In the genomic region with DNA sequence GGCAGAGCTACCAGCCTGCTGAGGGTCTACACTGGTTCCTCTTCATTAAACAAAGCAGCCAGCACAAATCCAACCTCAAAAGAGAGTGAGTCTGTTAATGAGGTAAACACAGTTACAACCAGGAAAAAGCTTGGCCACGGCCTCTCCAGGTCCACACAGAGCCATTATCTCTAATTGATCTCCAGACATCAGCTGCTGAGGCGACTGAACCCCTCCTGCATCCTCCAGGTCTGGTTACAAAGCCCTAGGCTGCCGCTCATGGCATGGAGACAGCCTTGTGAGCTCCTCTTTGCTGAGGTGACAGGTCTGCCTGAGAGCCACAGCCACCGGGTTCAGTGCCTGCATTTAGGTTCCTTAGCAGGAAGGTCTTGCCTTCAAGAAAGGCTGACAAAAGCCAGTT, we compare ENCODE assay signal across 10 mouse cellular contexts. TPM values are rescaled to one million over a fixed set of nuclear protein-coding genes. Genes with fewer than 3 reads are reported as not detected.
DNase-seq lines count a peak whose midpoint lies in the region; ATAC-seq lines count a peak whose summit lies in the region.
"Had no signal": no experiment of that assay in that cellular context is flagged by ENCODE, and none has a peak within 500 bp of the region (broad histone marks: within the 10 kb centered on the region; RNA-seq: fewer than 3 reads in every experiment).

No protein-coding gene starts in this region.

- peak; percentile 64 for DNase-seq in embryo, embryonic 10 days (ENCODE audit: low spot score)
- DNase-seq in embryo, embryonic 9.5 days (ENCODE audit: extremely low spot score) = no peak
- no peak for DNase-seq in limb, embryonic 10.5 days (ENCODE audit: low spot score)
- no peak for DNase-seq in layer of hippocampus, adult 18-20 months (ENCODE audit: low spot score in 2 of 2)
- DNase-seq in cerebellum, postnatal 4 days (ENCODE audit: low spot score in 2 of 2) = no peak

- no peaks in the 10 kb centered on the region for H3K27me3 ChIP-seq in megakaryocyte, embryonic 14.5 days (replicated peaks)
- no peaks in the 10 kb centered on the region for H3K27me3 ChIP-seq in limb, embryonic 10.5 days (ENCODE audit: low read depth, poor library complexity, severe bottlenecking)
- no peaks in the 10 kb centered on the region for H3K27me3 ChIP-seq in stomach, embryonic 15.5 days (replicated peaks)

- no peak overlapping the region for H3K4me2 ChIP-seq in stomach, embryonic 15.5 days

- H3K9me3 ChIP-seq in megakaryocyte, embryonic 14.5 days = no peaks in the 10 kb centered on the region
- H3K9me3 ChIP-seq in limb, embryonic 10.5 days (replicated peaks) = no peaks in the 10 kb centered on the region
- H3K9me3 ChIP-seq in stomach, embryonic 15.5 days = no peaks in the 10 kb centered on the region

- peak overlapping the region; percentile 82 for H3K27ac ChIP-seq in limb, embryonic 10.5 days
- peak overlapping the region; percentile 70 for H3K27ac ChIP-seq in stomach, embryonic 15.5 days

- no peak overlapping the region for H3K9ac ChIP-seq in stomach, embryonic 15.5 days

- H3K36me3 ChIP-seq in megakaryocyte, embryonic 14.5 days (replicated peaks; ENCODE audit: low read length) = peaks cover 99% of the 10 kb centered on the region
- H3K36me3 ChIP-seq in limb, embryonic 10.5 days = no peaks in the 10 kb centered on the region
- no peaks in the 10 kb centered on the region for H3K36me3 ChIP-seq in stomach, embryonic 15.5 days

- WGBS in limb, embryonic 10.5 days = 4% methylated on average over 4 of the region's 4 CpGs
- 33% methylated on average over 4 of the region's 4 CpGs for WGBS in stomach, embryonic 15.5 days

- H3K4me1 ChIP-seq in megakaryocyte, embryonic 14.5 days = peaks cover 98% of the 10 kb centered on the region
- H3K4me1 ChIP-seq in limb, embryonic 10.5 days = peaks cover 59% of the 10 kb centered on the region
- peaks cover 25% of the 10 kb centered on the region for H3K4me1 ChIP-seq in stomach, embryonic 15.5 days

- ATAC-seq in megakaryocyte, adult 5-6 weeks (ENCODE audit: poor library complexity, severe bottlenecking) = no peak
- no peak for ATAC-seq in stomach, embryonic 15.5 days (ENCODE audit: insufficient read depth, low FRiP score, low read depth)

- H3K4me3 ChIP-seq in megakaryocyte, embryonic 14.5 days (replicated peaks) = peak overlapping the region; percentile 47
- H3K4me3 ChIP-seq in limb, embryonic 10.5 days = no peak overlapping the region
- no peak overlapping the region for H3K4me3 ChIP-seq in stomach, embryonic 15.5 days (replicated peaks)

RNA-seq across cellular contexts. Expression of gene 4930404H24Rik, which starts 35.1 kb away (rescaled TPM):
- polyA plus RNA-seq in megakaryocyte, embryonic 14.5 days (2012; ENCODE audit: insufficient read depth, low replicate concordance) = 0.54 TPM in 1 of 2 replicates, not detected in the other
- total RNA-seq in megakaryocyte, adult 5-6 weeks (2015) = not detected in 2 replicates
- total RNA-seq in megakaryocyte, adult 5-6 weeks (2017) = not detected in 2 replicates
- not detected in 2 replicates for polyA plus RNA-seq in limb, embryonic 10.5 days (2016; fragmentation: Nextera tagmentation; extraction: Ambion mirVana)
- polyA plus RNA-seq in stomach, embryonic 15.5 days (2015; fragmentation: Nextera tagmentation; extraction: Ambion mirVana) = not detected in 2 replicates
- total RNA-seq in layer of hippocampus, adult 18-20 months (2021) = not detected
- total RNA-seq: adrenal gland, postnatal 4 days had no signal
- polyA plus RNA-seq: limb, embryonic 11.5 days had no signal
